Mouse (Mus musculus) midbrain, postnatal 0 days (tissue): ENCODE data around the gene Dusp14. TPM values are rescaled to one million over a fixed set of nuclear protein-coding genes. Genes with fewer than 3 reads are reported as not detected.

ENCODE experiments used
- ATAC-seq: fragments of 200-750 bp; cut with Nextera tagmentation; 2 replicates; pipeline ENCODE4 v1.8.0; 2017; ENCODE audit warnings: moderate number of reproducible peaks, mild to moderate bottlenecking, moderate TSS enrichment, moderate library complexity; ENCODE audit not compliant: low FRiP score
- DNase-seq: peaks from one replicate; pipeline ENCODE4 v3.0.0-alpha.2; 2015; ENCODE audit warnings: low spot score
- H3K27ac ChIP-seq: fragments of 300-500 bp; sonication (generic); 2 replicates; pipeline ENCODE4 v1.5.1; 2014; ENCODE audit warnings: low read depth, mild to moderate bottlenecking, low read length, mixed read lengths
- H3K27me3 ChIP-seq: fragments of 300-500 bp; sonication (generic); 2 replicates; pipeline ENCODE4 v1.6.1; 2014; ENCODE audit warnings: low read length, control low read depth, mixed read lengths; ENCODE audit not compliant: insufficient read depth
- H3K36me3 ChIP-seq: fragments of 300-500 bp; sonication (generic); 2 replicates; pipeline ENCODE4 v1.6.1; 2014; ENCODE audit warnings: low read length, control low read depth, mixed read lengths; ENCODE audit not compliant: insufficient read depth
- H3K4me1 ChIP-seq: fragments of 300-500 bp; sonication (generic); 2 replicates; pipeline ENCODE4 v1.6.1; 2014; ENCODE audit warnings: mild to moderate bottlenecking, control low read depth, antibody characterized with exemption, low read length, mixed read lengths; ENCODE audit not compliant: insufficient read depth
- H3K4me2 ChIP-seq: fragments of 300-500 bp; sonication (generic); 2 replicates; pipeline ENCODE4 v1.6.1; 2014; ENCODE audit warnings: low read depth, mild to moderate bottlenecking, low read length, mixed read lengths; ENCODE audit not compliant: poor library complexity, severe bottlenecking
- H3K4me3 ChIP-seq: fragments of 300-500 bp; sonication (generic); 2 replicates; pipeline ENCODE4 v1.5.1; 2014; ENCODE audit warnings: low read depth, mild to moderate bottlenecking, low read length, moderate library complexity
- H3K9ac ChIP-seq: fragments of 300-500 bp; sonication (generic); replicated peaks from 2 replicates; pipeline ENCODE4 v1.6.1; 2014; ENCODE audit warnings: mild to moderate bottlenecking, low read length, moderate library complexity, mixed read lengths; ENCODE audit not compliant: poor library complexity, severe bottlenecking
- H3K9me3 ChIP-seq: fragments of 300-500 bp; sonication (generic); 2 replicates; pipeline ENCODE4 v1.6.1; 2016; ENCODE audit warnings: low read length, control low read depth
- CTCF ChIP-seq: IDR thresholded peaks from 2 replicates; pipeline ENCODE4 v1.5.1; 2016; ENCODE audit warnings: antibody characterized with exemption, mild to moderate bottlenecking
- WGBS: fragments of 180-500 bp; shearing (Covaris S2); extraction: QIAGEN DNeasy Blood & Tissue Kit; methylation state at CpG from one replicate; pipeline ENCODE4 v1.1.7; 2014; 5-methylcytosine and 5-hydroxymethylcytosine counted together
- polyA plus RNA-seq: library from polyadenylated mRNA; unstranded; fragments of >200 nt; fragmentation: Nextera tagmentation; extraction: Ambion mirVana; gene quantifications from 2 replicates; pipeline ENCODE4 v1.2.1, GENCODE M21; 2015
- total RNA-seq: library from RNA; depleted of rRNA; stranded (reverse); fragments of >200 nt; gene quantifications from 2 replicates; pipeline ENCODE4 v1.2.3, GENCODE M21; 2014

Dusp14 gene
- total and polyA plus RNA-seq, 2 experiments from 2014 or later: 8.9 to 18.1 TPM

DNA sequence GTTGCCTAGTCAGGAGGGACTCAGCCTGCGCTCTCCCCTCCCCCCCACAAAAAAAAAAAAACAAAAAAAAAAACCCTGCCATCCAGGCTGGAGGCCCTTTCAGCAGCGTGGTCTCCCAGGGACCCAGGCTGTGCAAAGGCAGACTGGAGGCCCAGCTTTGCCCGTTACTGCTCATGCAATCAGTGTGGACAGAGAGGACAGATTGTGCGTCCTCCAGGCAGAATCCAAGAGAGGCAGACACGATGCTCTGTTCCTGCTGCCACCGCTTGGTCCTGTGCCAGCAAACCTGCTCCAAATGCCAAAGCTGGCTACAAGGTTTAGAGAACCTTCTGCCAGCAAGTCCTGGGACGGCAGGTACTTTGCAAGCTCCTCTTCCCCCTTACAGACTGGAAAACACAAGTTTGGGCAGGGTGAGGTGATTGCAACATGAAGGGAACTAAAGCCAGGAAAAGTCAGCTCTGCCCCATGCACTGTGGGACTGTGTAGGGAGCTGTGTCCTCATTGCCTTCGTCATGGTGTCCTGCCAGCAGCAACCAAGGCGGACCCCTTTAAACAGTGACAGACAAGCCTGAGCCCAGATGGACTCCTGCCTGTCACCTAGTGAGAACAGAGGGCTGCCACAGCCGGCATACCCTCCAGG, 15.4 kb downstream of the Dusp14 start:
- WGBS: 44% methylated on average over 10 of the region's 10 CpGs
- H3K4me2 ChIP-seq: no peak overlapping the region
- no peak for TF ChIP-seq CTCF
- no peak overlapping the region for H3K27ac ChIP-seq
- H3K4me1 ChIP-seq: no peaks in the 10 kb centered on the region
- H3K36me3 ChIP-seq: no peaks in the 10 kb centered on the region
- H3K27me3 ChIP-seq: no peaks in the 10 kb centered on the region
- DNase-seq (peak; percentile 82), ATAC-seq (no peak; the same call in 1 of the 2 replicates)
- H3K9me3 ChIP-seq: no peaks in the 10 kb centered on the region
- H3K9ac ChIP-seq: no peak overlapping the region
- H3K4me3 ChIP-seq: no peak overlapping the region

DNA sequence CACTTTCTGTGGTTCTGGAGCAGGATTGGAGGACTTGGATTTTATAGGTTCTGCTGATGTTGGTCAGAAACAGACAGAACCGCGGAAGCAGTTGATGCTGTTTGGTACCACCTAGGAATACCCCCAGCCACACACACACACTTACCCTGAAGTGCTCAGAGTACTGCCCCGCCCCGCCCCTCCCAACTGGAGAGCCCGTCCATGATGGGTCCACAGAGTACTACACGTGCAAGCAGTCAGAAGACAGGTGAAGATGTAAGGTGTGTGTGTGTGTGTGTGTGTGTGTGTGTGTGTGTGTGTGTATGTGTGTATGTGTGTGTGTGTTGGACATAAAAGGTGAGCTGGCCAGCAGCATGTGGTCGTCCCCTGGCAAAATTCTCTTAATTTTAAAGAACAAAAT, 16.0 kb downstream of the Dusp14 start:
- no peaks in the 10 kb centered on the region for H3K27me3 ChIP-seq
- DNase-seq: no peak

DNA sequence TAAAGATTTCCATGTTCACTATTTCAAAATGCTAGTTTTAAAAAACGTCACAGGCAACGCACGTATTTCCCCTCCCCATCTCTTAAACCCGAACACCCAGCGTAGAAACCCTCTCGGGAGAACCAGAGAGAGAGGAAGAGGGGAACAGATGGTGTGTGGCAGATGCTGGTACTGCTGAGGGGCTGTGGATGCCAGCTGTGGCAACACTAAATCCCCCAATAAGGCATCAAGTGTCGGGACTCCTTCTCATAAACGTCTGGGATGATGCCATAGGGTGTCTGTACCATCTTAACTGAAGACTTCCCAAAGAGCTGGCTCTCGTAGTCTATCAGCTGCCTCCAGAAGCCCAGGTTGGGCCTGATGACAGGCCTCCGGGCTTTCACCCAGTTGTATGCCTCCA, 20.6 kb downstream of the Dusp14 start:
- no peaks in the 10 kb centered on the region for H3K36me3 ChIP-seq
- H3K4me3 ChIP-seq: no peak overlapping the region
- ATAC-seq (no peak), DNase-seq (peak; percentile 32)
- 0 out of 2 replicates have a peak, but pooled peaks cover 6% of the 10 kb centered on the region for H3K4me1 ChIP-seq
- no peak overlapping the region for H3K9ac ChIP-seq
- TF ChIP-seq CTCF: no peak
- H3K4me2 ChIP-seq: no peak overlapping the region
- 50% methylated on average over 10 of the region's 10 CpGs for WGBS
- no peaks in the 10 kb centered on the region for H3K27me3 ChIP-seq
- no peaks in the 10 kb centered on the region for H3K9me3 ChIP-seq
- H3K27ac ChIP-seq: no peak overlapping the region

More for the DNA sequence above, 16.0 kb downstream of the Dusp14 start:
- 90% methylated on average over 7 of the region's 7 CpGs for WGBS
- no peaks in the 10 kb centered on the region for H3K9me3 ChIP-seq
- H3K36me3 ChIP-seq: no peaks in the 10 kb centered on the region
- H3K4me1 ChIP-seq: no peaks in the 10 kb centered on the region
- H3K4me2 ChIP-seq: no peak overlapping the region
- TF ChIP-seq CTCF: no peak
- H3K27ac ChIP-seq: no peak overlapping the region
- no peak for ATAC-seq
- H3K9ac ChIP-seq: no peak overlapping the region
- no peak overlapping the region for H3K4me3 ChIP-seq

DNA sequence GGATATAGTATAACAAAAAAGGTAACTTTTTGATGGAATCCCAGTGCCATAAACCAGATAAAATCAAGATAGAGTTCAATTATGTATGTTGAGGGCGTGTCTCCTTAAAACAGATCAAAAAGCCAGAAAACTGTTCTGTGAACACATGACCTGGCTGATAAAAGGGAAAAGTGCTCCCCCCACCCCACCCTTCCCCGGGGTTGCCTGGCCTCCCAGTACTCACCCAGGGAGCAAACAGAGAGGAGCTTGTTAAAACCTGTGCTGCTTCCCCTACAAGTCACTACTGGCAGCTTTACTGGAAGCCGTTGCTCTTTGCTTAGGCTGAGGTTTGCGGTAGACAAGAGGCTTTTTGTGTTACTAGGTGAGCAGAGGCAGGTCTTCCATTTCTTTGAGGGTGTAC, 21.8 kb downstream of the Dusp14 start:
- Histone ChIP-seq H3K4me1 (peaks cover 16% of the 10 kb centered on the region; the same call in 1 of the 2 replicates), H3K27ac (no peak overlapping the region), H3K27me3 (no peaks in the 10 kb centered on the region), H3K4me3 (no peak overlapping the region), H3K9ac (no peak overlapping the region), H3K4me2 (no peak overlapping the region), H3K9me3 (no peaks in the 10 kb centered on the region), H3K36me3 (no peaks in the 10 kb centered on the region)
- no peak for DNase-seq
- no peak for TF ChIP-seq CTCF
- no peak for ATAC-seq
- 69% methylated on average over 4 of the region's 4 CpGs for WGBS

DNA sequence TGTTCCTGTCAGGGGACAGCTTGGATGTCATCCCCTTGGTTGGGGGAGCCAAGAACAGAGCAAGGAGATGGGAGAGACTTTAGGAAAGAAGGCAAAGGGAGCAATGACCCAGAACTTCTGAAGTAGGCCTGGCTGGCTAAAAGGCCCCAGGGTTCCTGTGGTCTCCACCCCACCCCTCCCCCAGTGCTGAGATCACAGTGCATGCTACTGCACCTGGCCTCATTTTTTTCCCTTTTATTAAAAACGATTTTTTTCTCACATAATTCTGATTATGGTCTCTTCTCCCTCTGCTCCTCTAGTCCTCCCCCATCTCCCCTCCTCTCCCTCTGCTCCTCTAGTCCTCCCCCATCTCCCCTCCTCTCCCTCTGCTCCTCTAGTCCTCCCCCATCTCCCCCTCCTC, 24.1 kb downstream of the Dusp14 start:
- no peak for TF ChIP-seq CTCF
- peaks cover 16% of the 10 kb centered on the region; the same call in 1 of the 2 replicates for H3K4me1 ChIP-seq
- H3K9me3 ChIP-seq: no peaks in the 10 kb centered on the region
- peaks cover 13% of the 10 kb centered on the region for H3K36me3 ChIP-seq
- no peak overlapping the region for H3K4me2 ChIP-seq
- 25% methylated on average over 1 of the region's 1 CpGs for WGBS
- H3K27me3 ChIP-seq: no peaks in the 10 kb centered on the region
- DNase-seq (no peak), ATAC-seq (no peak)
- no peak overlapping the region for H3K4me3 ChIP-seq
- no peak overlapping the region for H3K27ac ChIP-seq
- no peak overlapping the region for H3K9ac ChIP-seq

DNA sequence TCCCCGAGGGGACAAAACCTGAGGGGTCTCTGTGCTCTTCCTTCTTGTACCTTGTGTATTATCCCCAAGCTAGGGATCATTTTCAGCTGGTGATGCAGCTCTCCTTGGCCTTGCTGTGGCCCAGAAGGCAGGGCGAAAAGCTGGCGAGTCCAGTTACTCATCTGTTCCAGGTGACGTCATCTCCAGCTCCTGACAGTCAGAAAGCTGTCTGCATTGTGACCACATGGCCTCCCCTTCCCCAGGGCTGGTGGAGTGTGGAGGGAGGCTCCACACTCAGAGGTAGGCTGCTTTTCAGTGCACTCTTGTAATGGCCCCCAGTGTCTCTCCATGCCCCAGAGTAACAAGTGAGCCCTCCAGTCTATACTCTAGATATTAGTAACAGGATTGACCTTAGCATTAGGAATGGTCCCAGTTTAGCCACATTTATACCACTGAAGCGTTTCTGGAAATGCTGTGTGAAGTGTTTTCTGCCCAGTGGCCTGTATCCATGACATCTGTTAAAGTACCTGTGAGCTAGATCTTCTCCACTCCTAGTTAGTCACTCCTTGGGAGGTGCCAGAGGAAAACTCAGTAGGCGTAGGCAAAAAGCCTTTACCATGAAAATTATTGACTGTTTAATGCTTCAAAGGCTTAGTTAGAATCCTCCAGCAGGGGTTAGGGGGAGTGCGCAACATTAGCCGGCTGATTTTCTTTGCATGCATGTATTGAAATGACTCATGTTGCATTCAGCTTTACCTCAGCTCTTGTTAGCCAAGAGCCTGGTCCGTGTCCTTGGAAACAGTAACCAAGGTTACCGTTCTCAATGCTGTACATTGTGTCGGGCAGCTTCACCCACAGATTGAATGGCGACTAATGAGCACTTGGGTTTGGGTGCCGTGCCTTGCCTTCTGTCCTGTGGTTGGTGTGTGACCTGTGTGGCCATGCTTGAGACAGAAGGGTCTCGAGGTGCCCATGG, 26.0 kb downstream of the Dusp14 start:
- WGBS: 20% methylated on average over 14 of the region's 14 CpGs
- DNase-seq: peak; percentile 91
- Histone ChIP-seq H3K4me3 (no peak overlapping the region), H3K9me3 (no peaks in the 10 kb centered on the region), H3K27me3 (no peaks in the 10 kb centered on the region), H3K4me1 (peaks cover 16% of the 10 kb centered on the region; the same call in 1 of the 2 replicates), H3K27ac (peak overlapping the region; percentile 80), H3K36me3 (peaks cover 28% of the 10 kb centered on the region), H3K9ac (0 out of 2 replicates have a peak overlapping the region, but pooled peaks have one; percentile 13), H3K4me2 (peak overlapping the region; percentile 12; the same call in 1 of the 2 replicates)
- peak; percentile 34 for TF ChIP-seq CTCF
- peak; percentile 85 for ATAC-seq
